Mouse (Mus musculus) stomach, embryonic 14.5 days (tissue): ENCODE measurements around the gene Gm12248. TPM values are rescaled to one million over a fixed set of nuclear protein-coding genes. Genes with fewer than 3 reads are reported as not detected.
"Not testable (repeated sequence)": the region's sequence is repeated elsewhere in the genome, so short reads cannot be mapped to it uniquely, and the experiment has no call there.

Experiments used
- ATAC-seq: fragments of 200-750 bp; cut with Nextera tagmentation; 2 replicates; pipeline ENCODE4 v1.8.0; 2017; ENCODE audit warnings: low read depth, moderate TSS enrichment; ENCODE audit not compliant: insufficient number of reproducible peaks, insufficient read depth, low FRiP score
- H3K27ac ChIP-seq: fragments of 300-500 bp; sonication (generic); 2 replicates; pipeline ENCODE4 v1.5.1; 2014; ENCODE audit warnings: mild to moderate bottlenecking, low read length, moderate library complexity, mixed read lengths
- H3K27me3 ChIP-seq: fragments of 300-500 bp; sonication (generic); 2 replicates; pipeline ENCODE4 v1.6.1; 2014; ENCODE audit warnings: low read length, control low read depth, mixed read lengths; ENCODE audit not compliant: control insufficient read depth, insufficient read depth
- H3K36me3 ChIP-seq: fragments of 300-500 bp; sonication (generic); 2 replicates; pipeline ENCODE4 v1.6.1; 2014; ENCODE audit warnings: mild to moderate bottlenecking, control low read depth, low read length, moderate library complexity, mixed read lengths; ENCODE audit not compliant: control insufficient read depth, insufficient read depth
- H3K4me1 ChIP-seq: fragments of 300-500 bp; sonication (generic); 2 replicates; pipeline ENCODE4 v1.6.1; 2014; ENCODE audit warnings: low read length, control low read depth, mixed read lengths; ENCODE audit not compliant: control insufficient read depth, insufficient read depth
- H3K4me2 ChIP-seq: fragments of 300-500 bp; sonication (generic); replicated peaks from 2 replicates; pipeline ENCODE4 v1.6.1; 2014; ENCODE audit warnings: low read depth, low read length, control low read depth
- H3K4me3 ChIP-seq: fragments of 300-500 bp; sonication (generic); 2 replicates; pipeline ENCODE4 v1.5.1; 2014; ENCODE audit warnings: low read depth, low read length, control low read depth
- H3K9ac ChIP-seq: fragments of 300-500 bp; sonication (generic); replicated peaks from 2 replicates; pipeline ENCODE4 v1.6.1; 2014; ENCODE audit warnings: low read depth, mild to moderate bottlenecking, control low read depth, low read length, moderate library complexity, mixed read lengths
- H3K9me3 ChIP-seq: fragments of 300-500 bp; sonication (generic); 2 replicates; pipeline ENCODE4 v1.6.1; 2016; ENCODE audit warnings: low read depth, low read length, control low read depth; ENCODE audit not compliant: control insufficient read depth
- WGBS: fragments of 180-500 bp; shearing (Covaris S2); extraction: QIAGEN DNeasy Blood & Tissue Kit; methylation state at CpG from one replicate; pipeline ENCODE4 v1.1.7; 2014; 5-methylcytosine and 5-hydroxymethylcytosine counted together
- polyA plus RNA-seq: library from polyadenylated mRNA; unstranded; fragments of >200 nt; fragmentation: Nextera tagmentation; extraction: Ambion mirVana; gene quantifications from 2 replicates; pipeline ENCODE4 v1.2.1, GENCODE M21; 2014

Gene Gm12248
- polyA plus RNA-seq, 1 experiment from 2014 or later, result not detected

- H3K4me3 ChIP-seq, result no peak overlapping the region
- H3K4me2 ChIP-seq, result no peak overlapping the region
- H3K9me3 ChIP-seq, result no peaks in the 10 kb centered on the region
- H3K9ac ChIP-seq, result no peak overlapping the region
- H3K27me3 ChIP-seq, result no peaks in the 10 kb centered on the region
- WGBS, result 63% methylated on average over 4 of the region's 4 CpGs
- H3K27ac ChIP-seq, result no peak overlapping the region
- no peaks in the 10 kb centered on the region for H3K4me1 ChIP-seq
- no peak for ATAC-seq
- no peaks in the 10 kb centered on the region for H3K36me3 ChIP-seq
Observed at GRCm38 (mm10) chr11:58077270-58077669, 15.7 kb downstream of the Gm12248 start.

- 74% methylated on average over 3 of the region's 3 CpGs for whole genome bisulfite sequencing
- H3K36me3 ChIP-seq, result no peaks in the 10 kb centered on the region
- H3K27me3 ChIP-seq, result no peaks in the 10 kb centered on the region
- no peak overlapping the region for H3K27ac ChIP-seq
- no peak overlapping the region for H3K9ac ChIP-seq
- ATAC-seq, result no peak
- H3K4me1 ChIP-seq, result no peaks in the 10 kb centered on the region
- no peaks in the 10 kb centered on the region for H3K9me3 ChIP-seq
- no peak overlapping the region for H3K4me2 ChIP-seq
- no peak overlapping the region for H3K4me3 ChIP-seq
Observed at GRCm38 (mm10) chr11:58072978-58073377, 20.0 kb downstream of the Gm12248 start.

GRCm38 (mm10) chr11:58065025-58065424 is 27.9 kb downstream of the Gm12248 start:
- Histone ChIP-seq H3K27ac (no peak overlapping the region), H3K4me3 (no peak overlapping the region), H3K27me3 (no peaks in the 10 kb centered on the region), H3K9me3 (no peaks in the 10 kb centered on the region), H3K9ac (no peak overlapping the region), H3K4me1 (no peaks in the 10 kb centered on the region), H3K4me2 (no peak overlapping the region), H3K36me3 (peaks cover 9% of the 10 kb centered on the region)
- 90% methylated on average over 4 of the region's 4 CpGs for WGBS
- no peak for ATAC-seq

- Histone ChIP-seq H3K27ac (no peak overlapping the region), H3K4me2 (no peak overlapping the region), H3K27me3 (no peaks in the 10 kb centered on the region), H3K36me3 (peaks cover 21% of the 10 kb centered on the region), H3K4me3 (no peak overlapping the region), H3K9ac (no peak overlapping the region), H3K9me3 (no peaks in the 10 kb centered on the region), H3K4me1 (no peaks in the 10 kb centered on the region)
- 84% methylated on average over 4 of the region's 4 CpGs for WGBS
- ATAC-seq, result no peak
Observed at GRCm38 (mm10) chr11:58062586-58062985, 30.3 kb downstream of the Gm12248 start.

- H3K4me3 ChIP-seq, H3K9me3 ChIP-seq, H3K4me2 ChIP-seq, H3K9ac ChIP-seq, H3K27ac ChIP-seq, H3K27me3 ChIP-seq, ATAC-seq, H3K4me1 ChIP-seq: not testable (repeated sequence)
- WGBS, result 90% methylated on average over 3 of the region's 4 CpGs
- H3K36me3 ChIP-seq, result peaks cover 34% of the 10 kb centered on the region
Observed at GRCm38 (mm10) chr11:58061218-58061617, 31.7 kb downstream of the Gm12248 start.

- not testable (repeated sequence) for ATAC-seq, H3K4me1 ChIP-seq, H3K9ac ChIP-seq, H3K27ac ChIP-seq, H3K9me3 ChIP-seq, H3K4me3 ChIP-seq, H3K4me2 ChIP-seq, H3K27me3 ChIP-seq
- 93% methylated on average over 7 of the region's 7 CpGs for WGBS
- H3K36me3 ChIP-seq, result peaks cover 44% of the 10 kb centered on the region
Observed at GRCm38 (mm10) chr11:58059752-58060151, 33.2 kb downstream of the Gm12248 start.

GRCm38 (mm10) chr11:58057455-58057854 is 35.5 kb downstream of the Gm12248 start:
- H3K4me1 ChIP-seq, result no peaks in the 10 kb centered on the region
- no peak overlapping the region for H3K27ac ChIP-seq
- peaks cover 65% of the 10 kb centered on the region for H3K36me3 ChIP-seq
- H3K9ac ChIP-seq, result no peak overlapping the region
- no peak for ATAC-seq
- no peak overlapping the region for H3K4me2 ChIP-seq
- H3K4me3 ChIP-seq, result no peak overlapping the region
- WGBS, result 45% methylated on average over 6 of the region's 6 CpGs
- H3K9me3 ChIP-seq, result no peaks in the 10 kb centered on the region
- no peaks in the 10 kb centered on the region for H3K27me3 ChIP-seq

- 74% methylated on average over 4 of the region's 4 CpGs for WGBS
- no peaks in the 10 kb centered on the region for H3K27me3 ChIP-seq
- H3K4me1 ChIP-seq, result no peaks in the 10 kb centered on the region
- H3K36me3 ChIP-seq, result peaks cover 66% of the 10 kb centered on the region
- no peaks in the 10 kb centered on the region for H3K9me3 ChIP-seq
- ATAC-seq, result no peak
- H3K27ac ChIP-seq, result no peak overlapping the region
- no peak overlapping the region for H3K9ac ChIP-seq
- no peak overlapping the region for H3K4me2 ChIP-seq
- no peak overlapping the region for H3K4me3 ChIP-seq
Observed at GRCm38 (mm10) chr11:58046438-58046837, 46.5 kb downstream of the Gm12248 start.

- Histone ChIP-seq H3K4me2 (no peak overlapping the region), H3K9ac (no peak overlapping the region), H3K4me1 (no peaks in the 10 kb centered on the region), H3K27me3 (no peaks in the 10 kb centered on the region), H3K4me3 (no peak overlapping the region), H3K36me3 (peaks cover 39% of the 10 kb centered on the region), H3K9me3 (no peaks in the 10 kb centered on the region), H3K27ac (no peak overlapping the region)
- no peak for ATAC-seq
- WGBS, result 83% methylated on average over 5 of the region's 5 CpGs
Observed at GRCm38 (mm10) chr11:58042861-58043431, 50.0 kb downstream of the Gm12248 start.
